Mouse (Mus musculus): ENCODE results near the gene Mboat1.
A peak's percentile ranks its signal among the peaks of the same experiment; 100 is the strongest.

Gene Mboat1

GRCm38 (mm10) chr13:30185959-30186358, 49.7 kb downstream of the Mboat1 start:
- DNase-seq (ENCODE audit: low spot score in 2 of 2), result no peak

- peak; percentile 20 to 21 for DNase-seq (ENCODE audit: low spot score in 2 of 2)
These were observed 50.2 kb downstream of the Mboat1 start for GRCm38 (mm10) chr13:30186456-30186855.

- DNase-seq (ENCODE audit: low spot score in 2 of 2), result no peak
These were observed 55.9 kb downstream of the Mboat1 start for GRCm38 (mm10) chr13:30192031-30192716.

- DNase-seq (ENCODE audit: low spot score in 2 of 2), result no peak
These were observed 57.1 kb downstream of the Mboat1 start for GRCm38 (mm10) chr13:30193363-30193762.

GRCm38 (mm10) chr13:30194834-30195233, 58.5 kb downstream of the Mboat1 start:
- DNase-seq (ENCODE audit: low spot score in 2 of 2), result no peak

GRCm38 (mm10) chr13:30196661-30197060, 60.4 kb downstream of the Mboat1 start:
- no peak for DNase-seq (ENCODE audit: low spot score in 2 of 2)

- DNase-seq (ENCODE audit: low spot score in 2 of 2), result no peak
These were observed 61.8 kb downstream of the Mboat1 start for GRCm38 (mm10) chr13:30198101-30198570.

GRCm38 (mm10) chr13:30199821-30200220, 63.5 kb downstream of the Mboat1 start:
- DNase-seq (ENCODE audit: low spot score in 2 of 2), result no peak

GRCm38 (mm10) chr13:30200737-30201136, 64.4 kb downstream of the Mboat1 start:
- no peak for DNase-seq (ENCODE audit: low spot score in 2 of 2)

- no peak for DNase-seq (ENCODE audit: low spot score in 2 of 2)
These were observed 66.7 kb downstream of the Mboat1 start for GRCm38 (mm10) chr13:30203018-30203417.

GRCm38 (mm10) chr13:30208176-30208575, 71.9 kb downstream of the Mboat1 start:
- DNase-seq (ENCODE audit: low spot score in 2 of 2), result no peak

GRCm38 (mm10) chr13:30213276-30213675, 77.0 kb downstream of the Mboat1 start:
- DNase-seq (ENCODE audit: low spot score in 2 of 2), result no peak

GRCm38 (mm10) chr13:30217588-30218371, 81.5 kb downstream of the Mboat1 start:
- DNase-seq (ENCODE audit: low spot score in 2 of 2), result no peak

- no peak for DNase-seq (ENCODE audit: low spot score in 2 of 2)
These were observed 83.3 kb downstream of the Mboat1 start for GRCm38 (mm10) chr13:30219597-30219996.

GRCm38 (mm10) chr13:30221316-30221715, 85.0 kb downstream of the Mboat1 start:
- DNase-seq (ENCODE audit: low spot score in 2 of 2), result no peak

- DNase-seq (ENCODE audit: low spot score in 2 of 2), result no peak
These were observed 87.8 kb downstream of the Mboat1 start for GRCm38 (mm10) chr13:30224114-30224513.

- no peak for DNase-seq (ENCODE audit: low spot score in 2 of 2)
These were observed 88.4 kb downstream of the Mboat1 start for GRCm38 (mm10) chr13:30224659-30225058.

- DNase-seq (ENCODE audit: low spot score in 2 of 2), result no peak
These were observed 92.5 kb downstream of the Mboat1 start for GRCm38 (mm10) chr13:30228762-30229161.

- DNase-seq (ENCODE audit: low spot score in 2 of 2), result no peak
These were observed 93.4 kb downstream of the Mboat1 start for GRCm38 (mm10) chr13:30229625-30230139.

GRCm38 (mm10) chr13:30235056-30235750, 98.9 kb downstream of the Mboat1 start:
- no peak for DNase-seq (ENCODE audit: low spot score in 2 of 2)

- no peak for DNase-seq (ENCODE audit: low spot score in 2 of 2)
These were observed 103.1 kb downstream of the Mboat1 start for GRCm38 (mm10) chr13:30239396-30239795.

GRCm38 (mm10) chr13:30245573-30245972, 109.3 kb downstream of the Mboat1 start:
- no peak for DNase-seq (ENCODE audit: low spot score in 2 of 2)

All from cerebellum, postnatal 4 days (tissue).